Mouse (Mus musculus) layer of hippocampus, postnatal 25 days (tissue): Measurements from ENCODE around the gene Tex28. TPM values are rescaled to one million over a fixed set of nuclear protein-coding genes. Genes with fewer than 3 reads are reported as not detected.
"Not testable (repeated sequence)": the region's sequence is repeated elsewhere in the genome, so short reads cannot be mapped to it uniquely, and the experiment has no call there.

Experiments
- DNase-seq, 2 experiments: peaks; one replicate each; pipeline ENCODE4 v3.0.0; 2022; ENCODE audit warnings: mixed read lengths in 2 of 2, low spot score in 1 of 2; ENCODE audit errors: extremely low spot score in 1 of 2
- total RNA-seq, 2 experiments: library from RNA; stranded (reverse); gene quantifications; 2 replicates each; pipeline ENCODE4 v1.2.3; 2021

Tex28 gene
- total RNA-seq = not detected

DNA sequence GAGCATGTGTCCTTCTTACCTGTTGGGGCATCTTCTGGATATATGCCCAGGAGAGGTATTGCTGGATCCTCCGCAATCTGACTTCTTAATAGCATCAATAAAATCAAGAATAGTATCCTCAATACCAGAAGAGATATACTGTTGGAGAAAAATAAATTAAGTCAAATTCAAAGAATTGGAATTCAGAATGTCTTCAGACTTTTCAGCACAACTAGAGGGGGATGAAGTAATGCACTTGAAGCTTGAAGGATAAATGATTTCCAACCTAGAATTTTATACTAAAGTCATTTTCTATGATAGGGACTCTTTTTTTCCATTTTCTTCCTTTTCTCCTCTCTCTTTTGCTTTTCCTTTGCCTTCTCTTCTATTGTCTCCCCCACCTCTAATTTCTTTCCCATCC is at the start of gene Tex28:
Gene Tex28 (minus strand): TSS at position 101 of the 400 bp plus-strand sequence.
- DNase-seq = no peak

DNA sequence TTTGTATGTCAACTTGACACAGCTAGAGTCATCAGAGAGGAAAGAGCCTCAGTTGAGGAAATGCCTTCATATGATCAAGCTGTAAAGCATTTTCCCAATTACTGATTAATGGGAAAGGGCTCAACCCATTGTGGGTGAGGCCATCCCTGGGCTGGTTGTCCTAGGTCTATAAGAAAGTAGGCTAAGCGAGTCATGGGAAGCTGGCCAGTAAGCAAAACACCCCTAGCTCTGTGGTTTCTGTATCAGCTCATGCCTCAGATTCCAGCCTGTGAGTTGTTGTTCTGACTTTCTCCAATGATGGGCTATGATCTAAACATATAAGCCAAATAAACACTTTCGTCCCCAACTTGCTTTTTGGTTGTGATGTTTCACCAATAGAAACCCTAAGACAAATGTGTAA is 35.9 kb upstream of the Tex28 start:
- DNase-seq = no peak

DNA sequence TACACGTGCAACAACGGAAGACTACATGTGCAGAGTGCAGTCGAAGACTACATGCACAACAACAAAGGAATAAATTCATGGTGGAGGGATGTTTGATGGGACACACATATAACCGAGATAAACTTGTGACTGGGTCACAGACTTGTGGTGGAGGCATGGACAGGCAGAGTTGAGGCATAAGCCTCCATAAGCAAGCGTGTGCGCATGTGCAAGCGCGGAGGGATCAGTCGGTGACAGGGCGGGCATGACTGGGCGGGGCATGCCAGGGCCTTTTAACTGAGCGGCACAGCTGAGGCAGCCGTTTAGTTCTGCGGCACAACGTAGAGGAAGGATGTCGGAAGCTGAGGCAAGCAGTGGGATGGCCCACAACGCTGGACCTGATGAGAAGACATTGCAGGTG is 9.3 kb upstream of the Tex28 start, which contains the start of gene Tktl1:
Gene Tktl1 (plus strand): TSS at position 301 of the 400 bp plus-strand sequence.
- no peak for DNase-seq

DNA sequence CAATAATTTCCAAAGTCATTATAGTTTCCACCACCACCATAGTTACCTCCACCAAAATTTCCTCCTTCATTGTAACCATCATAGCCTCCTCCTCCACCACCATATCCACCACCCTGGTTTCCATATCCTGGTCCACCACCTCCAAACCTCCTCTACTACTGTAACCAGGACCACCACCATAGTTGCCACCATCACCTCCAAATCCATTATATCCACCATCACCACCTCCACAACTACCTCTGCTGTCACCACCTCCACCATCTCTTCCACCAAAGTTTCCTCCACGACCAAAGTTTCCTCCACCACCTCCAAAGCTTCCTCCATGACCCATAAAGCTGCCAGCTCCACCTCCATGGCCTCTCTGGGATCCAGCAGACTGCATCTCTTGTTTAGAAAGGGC is 32.4 kb downstream of the Tex28 start, which contains the start of gene Mecp2:
Gene Mecp2 (minus strand): TSS at position 101 of the 400 bp plus-strand sequence.
- not testable (repeated sequence) for DNase-seq

DNA sequence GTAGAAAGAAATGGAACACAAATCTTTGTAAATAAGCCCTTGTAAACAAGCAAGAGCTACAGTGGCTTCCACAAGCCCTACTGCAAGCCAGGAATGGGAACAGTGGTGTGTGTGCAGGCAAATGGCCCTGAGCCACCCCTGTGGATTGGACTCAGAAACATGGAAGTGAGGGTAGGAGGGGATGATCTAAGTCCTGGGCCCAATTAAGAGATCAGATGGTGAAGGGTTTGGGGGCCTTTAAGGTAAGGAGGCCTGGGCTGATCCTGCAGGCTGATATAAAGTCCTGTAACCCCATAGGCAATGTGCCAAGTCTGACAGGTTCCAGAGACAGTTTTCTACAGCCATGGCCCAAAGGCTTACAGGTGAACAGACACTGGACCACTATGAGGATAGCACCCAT is 40.5 kb downstream of the Tex28 start, which contains the start of gene Opn1mw:
Gene Opn1mw (plus strand): TSS at position 301 of the 400 bp plus-strand sequence.
- DNase-seq = no peak

DNA sequence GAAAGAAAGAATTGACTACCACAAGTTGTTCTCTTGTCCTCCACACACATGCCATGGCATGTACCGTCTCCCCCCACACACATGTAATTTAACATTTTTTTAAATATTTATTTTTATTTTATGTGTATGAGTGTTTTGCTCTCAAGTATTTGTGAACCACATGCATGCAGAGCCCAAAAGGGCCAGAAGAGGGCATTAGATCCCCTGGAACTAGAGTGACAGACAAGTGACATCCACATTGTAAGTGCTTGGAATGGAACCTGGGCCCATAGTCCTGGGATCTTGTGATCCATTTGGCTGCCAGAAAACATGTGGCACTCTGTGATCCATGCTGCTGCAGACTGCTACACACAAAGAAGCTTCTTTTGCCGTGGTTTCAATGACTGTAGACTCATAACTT is 42.7 kb downstream of the Tex28 start:
- DNase-seq = no peak

DNA sequence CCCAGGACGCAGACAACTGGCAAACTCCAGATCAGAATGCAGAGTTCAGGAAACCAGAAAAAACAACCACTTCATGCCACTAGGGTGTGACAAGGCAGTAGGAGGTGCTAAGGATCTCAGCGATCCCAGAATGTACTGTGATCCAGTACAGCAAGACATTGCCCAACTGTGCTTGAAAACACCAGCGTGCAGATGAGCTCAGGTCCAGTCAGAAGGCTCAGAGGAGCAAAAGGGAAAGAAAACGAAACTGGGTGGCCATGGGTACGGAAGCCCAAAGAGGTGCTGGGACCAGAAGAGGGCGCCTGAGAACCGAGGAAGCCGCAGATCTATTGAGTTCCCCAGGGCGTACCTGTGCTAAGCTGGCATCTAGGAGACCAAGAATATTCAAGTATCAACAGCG is 52.1 kb downstream of the Tex28 start:
- peak; percentile 11 to 50 for DNase-seq

DNA sequence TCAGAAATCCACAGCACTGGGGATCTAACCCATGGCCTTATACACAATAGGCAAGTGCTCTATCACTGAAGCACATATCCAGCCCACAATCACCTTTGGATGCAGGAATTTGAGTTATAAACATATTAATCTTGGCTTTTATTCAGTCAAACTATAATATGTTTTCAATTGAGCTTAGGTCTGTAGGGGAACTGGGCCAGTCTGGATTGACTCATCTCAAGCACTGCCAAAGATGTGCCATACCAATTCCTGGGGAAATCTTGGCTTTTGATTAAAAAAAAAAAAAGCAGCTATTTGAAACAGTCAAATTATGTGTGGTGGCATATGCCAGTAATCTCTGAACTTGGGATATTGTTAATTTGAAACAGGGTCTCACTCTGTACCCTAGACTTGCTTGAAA is 53.6 kb downstream of the Tex28 start:
- DNase-seq = no peak

DNA sequence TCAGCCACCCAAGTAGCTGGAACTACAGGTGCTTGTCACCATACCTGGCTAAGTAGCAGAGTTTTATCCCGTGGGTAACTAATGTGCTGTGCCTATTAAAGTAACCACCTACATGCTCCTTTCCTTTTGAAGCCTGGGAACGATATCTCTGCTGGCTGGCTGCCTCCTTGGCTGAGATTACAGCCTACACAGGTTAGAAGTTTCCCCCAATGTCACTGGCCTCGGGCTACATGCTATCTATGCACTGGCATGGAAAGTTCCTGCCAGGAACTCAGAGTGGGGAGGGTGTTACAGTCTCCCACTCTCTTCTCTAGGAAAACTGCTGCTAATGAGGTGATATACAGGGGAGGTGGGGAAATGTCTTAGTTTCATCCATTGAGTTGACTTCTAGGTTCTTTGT is 58.9 kb downstream of the Tex28 start:
- no peak for DNase-seq

DNA sequence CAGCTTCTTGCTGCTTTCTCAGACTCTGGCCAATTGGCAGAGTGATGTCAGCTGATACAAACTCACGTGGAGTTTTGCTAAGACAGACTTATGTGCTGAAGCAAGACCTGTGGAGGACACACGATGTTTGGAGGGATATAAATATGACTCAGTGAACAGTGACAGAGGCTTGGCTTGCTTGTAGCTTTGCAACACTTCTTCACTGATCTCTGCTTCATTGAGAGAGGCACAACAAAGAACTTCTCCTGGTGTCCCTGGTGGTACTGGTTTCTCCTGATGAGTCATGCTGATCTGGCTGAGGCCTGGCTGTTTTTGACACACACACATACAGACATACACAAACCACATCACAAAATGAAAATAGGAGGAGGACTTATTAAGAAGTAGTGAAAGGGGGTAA is 61.7 kb downstream of the Tex28 start:
- DNase-seq = no peak

DNA sequence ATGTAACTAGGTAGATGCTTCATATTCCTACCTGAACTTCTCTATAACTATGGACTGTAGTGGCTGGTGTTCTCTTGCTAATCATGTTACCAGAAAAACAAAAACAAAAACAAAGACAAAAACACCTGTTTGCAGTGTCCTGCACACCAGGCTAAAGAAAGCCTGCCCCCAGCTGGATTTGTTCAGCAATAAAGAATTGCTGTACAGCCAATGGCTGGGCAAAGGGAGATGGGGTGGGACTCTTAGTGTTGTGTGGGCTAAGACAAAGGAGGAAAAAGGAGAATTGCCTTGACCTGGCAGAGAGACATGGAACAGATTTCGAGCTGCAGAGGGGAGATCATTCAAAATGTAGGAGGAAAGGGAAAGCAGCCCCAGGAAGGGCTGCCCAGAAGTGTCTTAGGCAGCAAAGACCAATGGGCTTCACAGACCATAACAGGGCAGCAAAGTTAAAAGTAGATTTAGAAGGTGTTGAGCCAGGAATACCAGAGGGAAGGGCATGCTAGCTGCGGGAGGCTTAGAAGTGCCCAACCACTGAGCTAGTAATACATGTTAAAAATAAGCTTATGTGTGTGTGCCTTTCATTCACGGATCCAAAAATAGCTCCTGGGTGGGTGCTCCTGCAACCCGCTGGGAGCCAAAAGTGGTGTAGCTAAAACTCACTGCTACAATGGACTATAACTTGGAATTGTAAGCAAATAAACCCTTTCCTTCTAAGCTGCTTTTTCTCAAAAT is 64.0 kb downstream of the Tex28 start:
- no peak for DNase-seq

Other genes starting within 250 kb of the Tex28 start
- gene Arhgap4, start 246.0 kb downstream of the Tex28 start, total RNA-seq = 1 to 10 TPM; 4.7 to 5.8 TPM
- 10 to 100 TPM; 57.6 to 62.8 TPM for gene Naa10, start 245.9 kb downstream of the Tex28 start, total RNA-seq
- gene Renbp, start 237.0 kb downstream of the Tex28 start, total RNA-seq = 1 to 10 TPM; 3.6 to 4.2 TPM
- 10 to 100 TPM; 65.8 to 80.9 TPM for gene Hcfc1, start 201.5 kb downstream of the Tex28 start, total RNA-seq
- 10 to 100 TPM; 46.9 to 59.1 TPM for gene Irak1, start 143.9 kb downstream of the Tex28 start, total RNA-seq
- under 1 TPM in 1 of 2 experiments, not detected in 1; 0.62 TPM for gene Opn1mw, start 40.4 kb downstream of the Tex28 start, total RNA-seq
- 10 to 100 TPM; 75.6 to 88.8 TPM for gene Mecp2, start 32.5 kb downstream of the Tex28 start, total RNA-seq
- under 1 TPM in 1 of 2 experiments, not detected in 1; 0.10 TPM for gene Tktl1, start 9.4 kb upstream of the Tex28 start, total RNA-seq
- gene Flna, start 82.0 kb upstream of the Tex28 start, total RNA-seq = 100 to 1,000 TPM in 1 of 2 experiments, 10 to 100 TPM in 1; 82.6 to 124 TPM
- gene Emd, start 86.8 kb upstream of the Tex28 start, total RNA-seq = 10 to 100 TPM; 35.1 to 36.5 TPM
- gene Rpl10, start 103.0 kb upstream of the Tex28 start, total RNA-seq = 100 to 1,000 TPM; 171 TPM
- gene Taz, start 114.1 kb upstream of the Tex28 start, total RNA-seq = 10 to 100 TPM; 48.8 to 64.9 TPM
- 1 to 10 TPM; 1.8 to 2.6 TPM for gene Dnase1l1, start 114.5 kb upstream of the Tex28 start, total RNA-seq
- gene Atp6ap1, start 129.3 kb upstream of the Tex28 start, total RNA-seq = 100 to 1,000 TPM; 333 to 352 TPM
- gene Gdi1, start 137.2 kb upstream of the Tex28 start, total RNA-seq = 100 to 1,000 TPM; 631 to 685 TPM
- gene Fam50a, start 145.2 kb upstream of the Tex28 start, total RNA-seq = 10 to 100 TPM; 27.2 to 32.3 TPM
- gene Plxna3, start 161.2 kb upstream of the Tex28 start, total RNA-seq = 10 to 100 TPM; 23.9 to 40.3 TPM
- gene Lage3, start 185.8 kb upstream of the Tex28 start, total RNA-seq = 10 to 100 TPM; 26.9 to 31.2 TPM
- gene Ubl4a, start 205.4 kb upstream of the Tex28 start, total RNA-seq = 10 to 100 TPM; 70.0 to 73.0 TPM
- gene Slc10a3, start 205.5 kb upstream of the Tex28 start, total RNA-seq = 1 to 10 TPM; 3.0 to 3.5 TPM
- 10 to 100 TPM; 17.8 to 24.9 TPM for gene Fam3a, start 225.4 kb upstream of the Tex28 start, total RNA-seq
- 10 to 100 TPM; 51.0 to 56.3 TPM for gene Ikbkg, start 225.5 kb upstream of the Tex28 start, total RNA-seq